Mouse (Mus musculus) left cerebral cortex, adult 9 months (tissue): ENCODE results near the gene Tmem174.

Experiments used
- DNase-seq, 2 experiments: peaks; one replicate each; pipeline ENCODE4 v3.0.0; 2022; ENCODE audit warnings: low spot score in 2 of 2

Tmem174 gene

GRCm38 (mm10) chr13:98633641-98634484 is 3.3 kb downstream of the Tmem174 start:
- DNase-seq: peak in 1 of 2 experiments; percentile 42

DNA sequence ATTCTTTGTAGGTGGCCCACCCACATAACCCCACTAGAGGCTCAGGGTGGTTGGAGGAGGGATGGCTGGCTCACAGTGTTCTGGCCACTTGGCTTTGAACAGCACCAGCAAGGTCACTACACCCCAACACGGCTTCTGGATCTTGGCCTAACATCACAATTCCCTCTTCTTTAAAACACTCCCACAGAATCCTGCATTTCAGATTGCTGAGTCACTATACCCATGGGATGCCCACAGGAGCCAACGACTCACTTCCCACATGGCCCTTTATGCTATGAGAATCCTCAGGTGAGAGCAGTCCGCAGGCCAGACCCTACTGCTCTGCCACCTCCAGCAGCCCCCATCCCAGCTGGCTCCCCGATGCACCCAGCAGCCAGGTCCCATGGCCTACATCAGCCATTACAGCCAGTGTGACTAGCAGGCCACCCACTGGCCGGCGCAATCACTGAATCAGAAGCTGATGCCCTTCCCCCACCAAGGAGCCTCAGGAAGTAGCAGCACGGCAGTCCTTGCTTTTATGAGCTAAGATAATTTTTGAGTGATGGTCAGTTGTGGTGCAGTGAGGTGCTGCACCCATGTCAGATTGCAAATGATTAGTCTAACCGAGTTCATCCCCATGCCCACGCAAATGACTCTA is 4.8 kb downstream of the Tmem174 start:
- no peak for DNase-seq

DNA sequence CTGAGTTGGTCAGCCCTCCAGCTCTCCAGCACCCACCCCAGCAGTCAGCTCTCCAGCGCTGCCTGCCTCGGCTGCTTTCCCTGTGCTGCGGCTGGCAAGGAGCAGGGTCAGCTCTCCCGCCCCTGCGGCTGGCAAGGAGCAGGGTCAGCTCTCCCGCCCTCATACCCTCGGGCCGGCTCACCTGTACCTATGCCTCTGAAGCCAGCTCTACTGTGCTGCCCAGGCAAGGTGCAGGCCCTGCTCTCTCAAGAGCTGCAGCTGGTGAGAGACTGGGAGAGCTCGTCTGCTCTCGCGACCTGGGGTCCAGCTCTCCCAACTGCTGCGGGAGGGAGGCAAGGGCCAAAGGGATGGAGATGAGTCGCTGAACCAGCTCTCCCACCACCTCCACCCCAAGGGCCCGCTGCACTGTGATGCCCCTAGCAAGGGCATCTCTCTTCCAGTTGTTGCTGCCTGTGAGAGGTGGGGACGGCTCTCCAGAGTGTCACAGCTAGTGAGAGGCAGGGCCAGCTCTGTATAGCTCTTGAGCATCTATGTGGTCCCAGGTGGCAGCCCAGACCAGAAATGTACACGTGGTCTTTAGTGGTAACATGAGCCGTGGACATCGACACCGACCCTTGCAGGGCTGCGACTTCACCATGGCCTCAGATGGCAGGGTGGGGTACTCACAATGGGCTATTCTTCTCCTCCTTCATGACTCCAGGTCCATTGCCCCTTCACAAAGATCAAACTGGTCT is 5.9 kb downstream of the Tmem174 start:
- DNase-seq: no peak

DNA sequence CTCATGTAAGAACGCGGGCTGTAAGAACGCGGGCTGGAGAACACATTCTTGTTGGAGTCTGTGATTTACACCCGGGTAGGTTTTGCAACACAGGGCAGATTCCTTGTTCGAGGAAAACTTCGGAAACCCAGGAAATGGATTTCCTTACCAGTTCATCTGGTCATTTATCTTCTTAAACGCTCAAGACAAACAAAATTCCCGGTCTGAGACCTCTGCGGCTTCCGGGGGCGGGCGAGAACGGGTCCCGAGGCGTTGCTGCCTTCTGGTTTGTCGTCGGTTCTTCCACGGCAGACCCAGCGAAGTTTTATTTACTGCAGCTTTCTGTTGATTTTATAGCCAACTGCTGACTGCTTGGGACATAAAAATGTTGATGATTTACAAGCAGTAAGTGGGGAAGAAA is 10.5 kb downstream of the Tmem174 start:
- DNase-seq: no peak

- no peak for DNase-seq
These were observed 12.7 kb downstream of the Tmem174 start for GRCm38 (mm10) chr13:98624506-98624905.

GRCm38 (mm10) chr13:98622881-98623549 is 14.2 kb downstream of the Tmem174 start:
- DNase-seq: no peak

DNA sequence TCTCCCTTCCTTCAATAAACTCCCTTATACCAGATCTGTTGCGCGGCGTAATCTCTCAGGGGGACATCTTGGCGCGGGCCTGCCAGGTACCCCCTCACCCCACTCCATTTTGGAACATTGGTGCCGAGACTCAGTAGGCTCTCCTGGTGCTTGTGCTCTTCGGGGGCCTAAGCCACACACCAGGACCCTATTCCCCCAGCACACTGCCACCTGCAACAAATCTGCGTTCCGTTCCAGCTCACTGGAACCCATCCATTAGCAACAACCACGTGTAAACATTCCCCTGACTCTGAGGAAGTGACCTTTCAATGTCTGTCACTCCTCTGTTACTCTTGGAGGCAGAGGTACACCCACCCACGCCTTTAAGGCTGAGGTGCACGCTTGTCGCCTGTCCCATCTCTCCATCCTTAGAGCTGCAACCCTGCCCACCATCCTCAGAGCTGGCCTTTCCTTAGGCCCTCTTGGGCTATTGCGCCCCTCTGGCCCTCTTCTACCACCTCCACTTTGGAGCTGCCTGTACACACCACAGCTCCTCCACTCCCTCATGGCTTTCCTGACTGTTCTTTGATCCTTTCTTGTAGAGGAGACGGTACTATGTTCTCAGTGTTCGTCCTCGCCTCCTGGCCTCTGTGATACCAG is 19.7 kb downstream of the Tmem174 start:
- no peak for DNase-seq

- no peak for DNase-seq
These were observed 29.2 kb downstream of the Tmem174 start for GRCm38 (mm10) chr13:98607885-98608477.

DNA sequence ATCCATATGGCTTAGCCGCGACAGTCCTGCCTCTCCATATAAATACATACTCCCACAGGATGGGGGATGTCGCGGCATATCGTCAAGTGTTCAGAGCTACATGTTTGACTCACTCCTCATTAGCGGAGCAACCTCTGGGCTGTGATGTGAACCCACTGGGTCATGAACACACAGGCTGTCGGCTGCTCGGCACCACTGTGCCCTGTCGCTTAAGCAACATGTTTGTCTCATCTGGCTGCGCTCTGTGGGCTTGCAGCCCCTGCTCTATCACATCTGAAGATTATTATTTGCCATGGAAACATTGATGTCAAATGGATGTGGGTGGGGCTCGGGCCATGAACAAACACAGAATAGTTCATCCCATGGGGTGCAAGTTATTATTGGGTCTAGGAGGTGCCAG is 33.4 kb downstream of the Tmem174 start:
- no peak for DNase-seq

DNA sequence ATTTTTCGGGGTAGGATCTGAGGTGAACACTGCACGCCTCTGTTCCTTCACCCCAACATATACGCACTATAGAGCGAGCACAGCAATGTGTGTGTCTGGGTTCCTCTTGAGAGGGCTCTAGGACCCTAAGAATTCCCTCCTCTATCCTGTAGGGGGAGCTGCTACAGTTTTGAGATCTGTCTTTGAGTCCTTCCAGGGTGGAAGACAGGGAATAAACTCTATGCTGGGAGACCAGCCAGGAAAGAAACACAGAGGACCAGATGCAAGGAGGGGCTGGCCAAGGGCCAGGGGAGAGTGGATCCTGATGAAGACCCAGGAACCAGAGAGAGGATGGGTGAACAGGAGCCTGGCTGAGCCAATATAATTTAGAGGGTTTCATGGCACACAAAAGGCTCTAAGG is 40.5 kb downstream of the Tmem174 start:
- peak in 1 of 2 experiments; percentile 5 for DNase-seq

DNA sequence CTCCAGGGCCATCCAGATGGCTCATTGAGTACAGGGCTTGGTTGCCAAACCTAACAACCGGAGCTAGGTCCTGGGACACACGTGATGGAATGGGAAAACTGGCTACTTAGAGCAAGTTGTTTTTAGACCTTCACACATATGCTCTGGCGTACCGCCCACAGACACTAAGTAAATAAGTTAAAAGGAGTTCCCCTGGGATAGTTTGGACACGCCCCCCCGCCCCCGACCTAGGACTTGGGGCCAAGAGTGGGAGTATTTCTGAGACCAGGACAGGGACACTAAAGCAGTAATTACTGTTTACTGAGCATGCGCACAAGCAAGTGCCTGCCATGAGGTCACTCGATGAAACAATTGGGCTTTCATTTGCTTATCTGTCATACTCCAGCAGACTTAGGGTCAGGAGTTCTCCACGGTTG is 42.5 kb downstream of the Tmem174 start:
- no peak for DNase-seq

DNA sequence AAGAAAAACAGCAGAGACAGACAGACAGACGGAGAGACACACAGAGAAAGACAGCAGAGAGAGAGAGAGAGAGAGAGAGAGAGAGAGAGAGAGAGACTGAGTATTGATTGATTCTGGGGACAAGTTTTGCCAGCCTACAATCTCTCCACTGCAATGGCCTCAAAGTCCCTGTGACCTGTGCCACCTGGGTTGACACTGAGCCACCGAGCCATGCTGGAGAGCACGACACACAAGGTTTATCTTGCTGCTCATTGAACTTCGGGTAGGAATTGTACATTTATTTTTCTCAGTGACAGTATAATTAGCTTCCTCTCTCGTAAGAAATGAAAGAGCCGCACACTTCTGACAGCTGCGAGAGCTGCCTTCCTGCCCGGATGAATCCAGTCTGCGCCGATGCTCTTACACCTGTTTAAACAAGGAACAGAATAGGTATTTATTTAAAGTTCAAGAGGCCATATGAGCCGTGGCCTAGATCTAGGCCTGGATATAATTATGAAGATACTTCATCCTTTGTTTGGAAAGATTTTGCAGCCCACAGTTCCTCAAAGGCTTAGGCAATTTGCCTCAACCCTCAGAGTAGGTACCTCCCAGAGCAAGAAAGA is 43.2 kb downstream of the Tmem174 start:
- no peak for DNase-seq

DNA sequence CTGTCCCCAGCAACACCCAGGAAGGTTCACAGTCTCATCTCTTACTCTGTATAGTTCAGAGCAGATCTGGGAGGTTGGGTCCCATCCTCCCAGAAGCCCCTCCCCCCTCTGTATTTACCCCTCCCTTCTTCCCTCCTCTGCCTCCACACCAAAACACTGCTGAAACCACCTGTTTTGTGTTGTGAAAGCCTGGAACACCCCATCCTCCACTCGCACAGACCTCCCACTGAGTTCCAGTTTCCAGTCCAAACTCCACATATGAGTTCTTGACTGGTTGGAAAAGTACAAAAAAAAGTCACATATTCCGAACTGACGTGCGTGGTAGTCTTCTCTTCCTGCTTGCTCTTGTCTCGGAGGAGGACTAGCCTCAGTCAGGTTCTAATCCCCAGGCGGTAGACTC is 45.8 kb downstream of the Tmem174 start:
- no peak for DNase-seq

- DNase-seq: no peak
These were observed 46.4 kb downstream of the Tmem174 start for GRCm38 (mm10) chr13:98590693-98591389.

- DNase-seq: no peak
These were observed 47.6 kb downstream of the Tmem174 start for GRCm38 (mm10) chr13:98589572-98589971.

DNA sequence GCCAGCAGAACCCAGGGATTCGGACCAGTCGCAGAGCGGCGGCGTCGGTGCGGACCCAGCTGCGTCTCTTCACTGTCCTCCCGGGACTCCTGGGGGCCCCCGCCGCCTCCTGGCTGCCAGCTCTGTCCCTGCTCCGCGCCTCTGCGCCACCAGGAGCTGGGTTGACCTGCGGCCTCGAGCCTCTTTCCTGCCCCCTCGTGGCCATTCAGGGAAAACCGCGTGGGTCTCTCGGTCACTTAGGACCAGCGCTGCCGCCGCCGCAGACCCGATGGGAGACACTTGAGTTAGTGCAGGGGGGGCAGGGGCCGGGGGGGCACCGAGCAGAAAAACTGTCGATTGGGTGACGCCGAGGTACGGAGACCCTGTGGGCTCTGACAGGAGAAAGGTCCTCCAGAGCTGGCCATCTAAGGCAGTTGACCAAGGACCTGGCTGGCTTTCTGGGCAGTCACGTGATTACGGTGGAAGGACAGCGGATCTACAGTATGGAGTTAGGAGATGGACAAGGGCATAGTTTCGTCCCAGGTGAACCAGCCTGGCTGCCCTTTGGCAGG is 48.2 kb downstream of the Tmem174 start:
- peak in 1 of 2 experiments; percentile 62 for DNase-seq

DNA sequence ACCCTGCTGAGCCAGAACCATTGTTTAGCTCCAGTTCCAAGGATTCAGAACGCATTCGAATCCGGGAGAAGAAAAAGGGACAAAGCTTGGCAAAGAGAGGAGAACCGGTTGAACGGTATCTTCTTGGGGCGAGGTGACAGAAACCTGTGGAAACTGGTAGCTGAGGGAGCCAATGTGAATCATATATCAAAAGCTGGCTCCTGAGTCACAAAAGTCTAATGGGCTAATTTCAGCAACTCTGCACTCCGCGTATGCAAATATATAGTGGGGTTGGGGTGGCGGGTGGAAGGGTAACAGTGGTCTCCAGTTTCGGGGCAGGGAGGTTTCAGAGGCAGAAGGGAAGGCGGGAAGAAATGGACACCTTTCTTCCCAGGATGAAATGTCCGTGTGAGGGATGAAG is 48.7 kb downstream of the Tmem174 start:
- no peak for DNase-seq

DNA sequence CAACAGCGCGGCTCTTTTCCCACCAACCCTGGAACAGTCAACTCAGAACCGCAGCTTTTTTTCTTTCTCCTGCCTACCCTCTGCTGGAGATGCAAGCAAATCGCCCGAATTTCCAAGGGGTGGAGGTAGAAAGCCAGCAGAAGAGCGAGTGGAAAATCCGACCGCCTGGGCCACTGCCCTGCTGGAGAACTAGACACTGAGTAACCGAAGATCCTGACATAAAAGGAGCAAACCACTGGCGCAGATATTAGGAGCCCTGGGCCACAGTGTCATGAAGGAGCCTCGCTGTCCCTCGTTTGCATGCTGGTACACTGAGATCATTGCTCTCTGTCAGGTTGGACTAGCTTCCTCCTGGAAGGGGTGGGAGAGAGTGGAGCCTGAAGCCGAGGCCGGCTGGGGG is 49.6 kb downstream of the Tmem174 start:
- no peak for DNase-seq

GRCm38 (mm10) chr13:98586817-98587575 is 50.2 kb downstream of the Tmem174 start:
- no peak for DNase-seq
